Mouse (Mus musculus): ENCODE measurements around the gene Trem2.

DNA sequence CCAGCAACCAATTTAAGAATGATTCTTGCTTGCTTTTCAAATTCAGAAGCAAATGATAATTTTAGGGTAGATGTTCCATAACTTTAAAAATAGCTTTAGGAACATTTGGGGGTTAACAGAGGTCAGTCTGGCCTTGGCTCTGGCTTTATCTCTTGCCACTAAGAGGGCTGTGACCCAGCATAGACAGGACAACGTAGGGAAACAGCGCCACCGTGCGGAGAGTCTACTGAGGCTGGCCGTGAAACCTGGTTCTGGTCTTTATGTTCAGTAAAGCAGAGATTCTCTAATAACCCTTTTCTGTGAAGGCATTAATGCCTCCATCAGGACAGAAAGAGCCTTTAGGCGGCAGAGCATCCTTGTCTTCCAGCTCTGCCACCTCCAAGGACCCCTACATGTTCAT lies 9.3 kb upstream of the Trem2 start:
- peak; percentile 92 for TF ChIP-seq CTCF (IDR thresholded peaks at IDR 0.05; ENCODE audit: low read depth)
- TF ChIP-seq EP300 (optimal IDR thresholded peaks at IDR 0.05) = no peak

All from stomach, postnatal 0 days (tissue).